Mouse (Mus musculus): ENCODE measurements at regions not wholly inside any gene's neighbourhood (a gene's known extent, or its start where the extent isn't known, plus 50 kb on each side); places are given as distances from the start of the nearest gene placed in this dataset.

DNA sequence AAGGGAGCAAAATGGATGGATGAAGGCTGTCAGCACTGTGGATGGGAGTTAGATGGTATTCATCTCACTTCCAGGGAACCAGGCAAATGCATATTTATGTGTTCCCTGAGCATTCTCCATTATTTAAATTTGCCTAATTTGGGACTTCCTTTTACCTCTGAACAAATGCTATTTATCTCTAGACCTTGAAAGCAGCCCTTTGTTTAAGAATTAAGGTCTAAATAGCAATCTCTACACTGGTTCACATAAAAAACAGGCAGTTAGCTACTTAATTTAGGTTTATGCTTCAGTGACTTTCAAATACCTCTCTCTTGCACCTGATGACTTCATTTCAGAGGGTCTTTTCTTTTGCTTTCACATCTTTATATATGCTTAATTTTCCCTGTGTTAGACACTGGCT lies 543.2 kb upstream of the Lmcd1 start:
- Histone ChIP-seq H3K27me3 (ENCODE audit: control insufficient read depth, insufficient read depth, low read length) (no peaks in the 10 kb centered on the region), H3K4me2 (replicated peaks; ENCODE audit: low read depth, low read length, severe bottlenecking) (no peak overlapping the region), H3K27ac (replicated peaks; ENCODE audit: low read depth, low read length) (no peak overlapping the region), H3K9me3 (ENCODE audit: control insufficient read depth, low read length) (no peaks in the 10 kb centered on the region), H3K9ac (ENCODE audit: low read depth, low read length, severe bottlenecking) (no peak overlapping the region), H3K36me3 (ENCODE audit: control insufficient read depth, insufficient read depth, low read length) (no peaks in the 10 kb centered on the region), H3K4me1 (ENCODE audit: control insufficient read depth, insufficient read depth, low read length) (no peaks in the 10 kb centered on the region), H3K4me3 (replicated peaks; ENCODE audit: low read length) (no peak overlapping the region)
- ATAC-seq (ENCODE audit: low FRiP score, low read depth) (no peak), DNase-seq (ENCODE audit: low spot score) (no peak)
- TF ChIP-seq POLR2A (IDR thresholded peaks at IDR 0.05; ENCODE audit: borderline replicate concordance, extremely low read depth, insufficient read depth, insufficient read length): no peak

GRCm38 (mm10) chr6:111733926-111734325 lies 539.6 kb upstream of the Lmcd1 start:
- ATAC-seq (ENCODE audit: low FRiP score, low read depth) (no peak), DNase-seq (ENCODE audit: low spot score) (no peak)
- WGBS: 85% methylated on average over 3 of the region's 3 CpGs
- Histone ChIP-seq H3K9ac (ENCODE audit: low read depth, low read length, severe bottlenecking) (no peak overlapping the region), H3K4me1 (ENCODE audit: control insufficient read depth, insufficient read depth, low read length) (no peaks in the 10 kb centered on the region), H3K36me3 (ENCODE audit: control insufficient read depth, insufficient read depth, low read length) (no peaks in the 10 kb centered on the region), H3K4me3 (replicated peaks; ENCODE audit: low read length) (no peak overlapping the region), H3K27me3 (ENCODE audit: control insufficient read depth, insufficient read depth, low read length) (no peaks in the 10 kb centered on the region), H3K27ac (replicated peaks; ENCODE audit: low read depth, low read length) (no peak overlapping the region), H3K9me3 (ENCODE audit: control insufficient read depth, low read length) (no peaks in the 10 kb centered on the region), H3K4me2 (replicated peaks; ENCODE audit: low read depth, low read length, severe bottlenecking) (no peak overlapping the region)
- no peak for TF ChIP-seq POLR2A (IDR thresholded peaks at IDR 0.05; ENCODE audit: borderline replicate concordance, extremely low read depth, insufficient read depth, insufficient read length)

- H3K27me3 ChIP-seq (ENCODE audit: control insufficient read depth, insufficient read depth, low read length): no peaks in the 10 kb centered on the region
- no peak overlapping the region for H3K4me3 ChIP-seq (replicated peaks; ENCODE audit: low read length)
- DNase-seq (ENCODE audit: low spot score) (no peak), ATAC-seq (ENCODE audit: low FRiP score, low read depth) (no peak)
- no peak for TF ChIP-seq POLR2A (IDR thresholded peaks at IDR 0.05; ENCODE audit: borderline replicate concordance, extremely low read depth, insufficient read depth, insufficient read length)
- H3K9me3 ChIP-seq (ENCODE audit: control insufficient read depth, low read length): no peaks in the 10 kb centered on the region
- 88% methylated on average over 1 of the region's 1 CpGs for WGBS
- H3K9ac ChIP-seq (ENCODE audit: low read depth, low read length, severe bottlenecking): no peak overlapping the region
- no peaks in the 10 kb centered on the region for H3K4me1 ChIP-seq (ENCODE audit: control insufficient read depth, insufficient read depth, low read length)
- H3K36me3 ChIP-seq (ENCODE audit: control insufficient read depth, insufficient read depth, low read length): no peaks in the 10 kb centered on the region
- H3K27ac ChIP-seq (replicated peaks; ENCODE audit: low read depth, low read length): no peak overlapping the region
- no peak overlapping the region for H3K4me2 ChIP-seq (replicated peaks; ENCODE audit: low read depth, low read length, severe bottlenecking)
These were observed 534.6 kb upstream of the Lmcd1 start for GRCm38 (mm10) chr6:111738983-111739382.

- Histone ChIP-seq H3K9me3 (ENCODE audit: control insufficient read depth, low read length) (no peaks in the 10 kb centered on the region), H3K9ac (ENCODE audit: low read depth, low read length, severe bottlenecking) (no peak overlapping the region), H3K27me3 (ENCODE audit: control insufficient read depth, insufficient read depth, low read length) (no peaks in the 10 kb centered on the region), H3K4me1 (ENCODE audit: control insufficient read depth, insufficient read depth, low read length) (no peaks in the 10 kb centered on the region), H3K4me3 (replicated peaks; ENCODE audit: low read length) (no peak overlapping the region), H3K36me3 (ENCODE audit: control insufficient read depth, insufficient read depth, low read length) (no peaks in the 10 kb centered on the region), H3K27ac (replicated peaks; ENCODE audit: low read depth, low read length) (no peak overlapping the region), H3K4me2 (replicated peaks; ENCODE audit: low read depth, low read length, severe bottlenecking) (no peak overlapping the region)
- ATAC-seq (ENCODE audit: low FRiP score, low read depth): no peak
- no peak for DNase-seq (ENCODE audit: low spot score)
- 75% methylated on average over 5 of the region's 5 CpGs for WGBS
- TF ChIP-seq POLR2A (IDR thresholded peaks at IDR 0.05; ENCODE audit: borderline replicate concordance, extremely low read depth, insufficient read depth, insufficient read length): no peak
These were observed 491.7 kb upstream of the Lmcd1 start for GRCm38 (mm10) chr6:111781710-111782481.

DNA sequence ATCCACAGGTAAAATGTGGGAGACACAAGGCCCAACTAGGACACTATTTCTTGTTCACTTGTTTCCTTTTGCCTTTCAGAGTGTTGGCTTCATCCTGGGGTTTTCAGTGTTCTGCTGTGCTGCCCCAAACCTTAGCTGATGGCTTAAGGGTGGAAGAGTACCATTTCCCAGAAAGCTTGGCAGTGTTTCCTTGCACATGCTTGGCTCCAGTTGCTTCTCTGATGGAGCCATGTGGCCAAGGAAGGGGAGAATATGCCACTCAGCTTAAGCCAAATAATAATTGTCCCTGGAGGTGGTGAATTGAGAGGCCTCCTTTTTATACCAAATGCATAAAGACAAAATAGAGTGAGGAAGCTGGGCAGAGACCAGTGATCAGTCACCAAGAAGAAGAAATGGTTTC lies 464.9 kb upstream of the Lmcd1 start:
- no peaks in the 10 kb centered on the region for H3K36me3 ChIP-seq (ENCODE audit: control insufficient read depth, insufficient read depth, low read length)
- no peak for DNase-seq (ENCODE audit: low spot score)
- no peak overlapping the region for H3K4me3 ChIP-seq (replicated peaks; ENCODE audit: low read length)
- H3K27me3 ChIP-seq (ENCODE audit: control insufficient read depth, insufficient read depth, low read length): no peaks in the 10 kb centered on the region
- no peak overlapping the region for H3K9ac ChIP-seq (ENCODE audit: low read depth, low read length, severe bottlenecking)
- H3K4me2 ChIP-seq (replicated peaks; ENCODE audit: low read depth, low read length, severe bottlenecking): no peak overlapping the region
- no peak for ATAC-seq (ENCODE audit: low FRiP score, low read depth)
- H3K4me1 ChIP-seq (ENCODE audit: control insufficient read depth, insufficient read depth, low read length): no peaks in the 10 kb centered on the region
- no peaks in the 10 kb centered on the region for H3K9me3 ChIP-seq (ENCODE audit: control insufficient read depth, low read length)
- TF ChIP-seq POLR2A (IDR thresholded peaks at IDR 0.05; ENCODE audit: borderline replicate concordance, extremely low read depth, insufficient read depth, insufficient read length): no peak
- H3K27ac ChIP-seq (replicated peaks; ENCODE audit: low read depth, low read length): no peak overlapping the region

All from limb, embryonic 14.5 days (tissue).